Mouse (Mus musculus) activated CD4-positive, CD25-positive, alpha-beta regulatory T cell, adult 4 months (primary cell): Measurements from ENCODE around the gene Wscd2. TPM values are rescaled to one million over a fixed set of nuclear protein-coding genes. Genes with fewer than 3 reads are reported as not detected.

Experiments used
- ATAC-seq: one replicate; pipeline ENCODE4 v1.8.0; 2017
- polyA plus RNA-seq, 2 experiments: library from polyadenylated mRNA; unstranded; fragments of 100-300 nt; shearing (Covaris generic); gene quantifications; one replicate each; pipeline ENCODE4 v1.2.1; 2017

The Wscd2 gene
- polyA plus RNA-seq: 1 to 10 TPM; 1.6 to 2.2 TPM

- no peak for ATAC-seq
Measured at GRCm38 (mm10) chr5:113490033-113490432, at the start of gene Wscd2. TSS of gene Wscd2 (plus strand) at chr5:113490333.

GRCm38 (mm10) chr5:113442180-113442579 lies 48.0 kb upstream of the Wscd2 start:
- ATAC-seq: no peak

- ATAC-seq: no peak
Measured at GRCm38 (mm10) chr5:113448023-113448734, 42.0 kb upstream of the Wscd2 start.

- ATAC-seq: no peak
Measured at GRCm38 (mm10) chr5:113449336-113449735, 40.8 kb upstream of the Wscd2 start.

GRCm38 (mm10) chr5:113452691-113453090 lies 37.4 kb upstream of the Wscd2 start:
- ATAC-seq: no peak

- ATAC-seq: no peak
Measured at GRCm38 (mm10) chr5:113453356-113453755, 36.8 kb upstream of the Wscd2 start.

- no peak for ATAC-seq
Measured at GRCm38 (mm10) chr5:113456020-113456419, 34.1 kb upstream of the Wscd2 start.

- no peak for ATAC-seq
Measured at GRCm38 (mm10) chr5:113456756-113457155, 33.4 kb upstream of the Wscd2 start.

GRCm38 (mm10) chr5:113457260-113457659 lies 32.9 kb upstream of the Wscd2 start:
- no peak for ATAC-seq

GRCm38 (mm10) chr5:113459942-113460341 lies 30.2 kb upstream of the Wscd2 start:
- no peak for ATAC-seq

GRCm38 (mm10) chr5:113461582-113461981 lies 28.6 kb upstream of the Wscd2 start:
- no peak for ATAC-seq

- no peak for ATAC-seq
Measured at GRCm38 (mm10) chr5:113461998-113462625, 28.0 kb upstream of the Wscd2 start.

- ATAC-seq: no peak
Measured at GRCm38 (mm10) chr5:113464731-113465130, 25.4 kb upstream of the Wscd2 start.

- ATAC-seq: no peak
Measured at GRCm38 (mm10) chr5:113466536-113466935, 23.6 kb upstream of the Wscd2 start.

GRCm38 (mm10) chr5:113467072-113467471 lies 23.1 kb upstream of the Wscd2 start:
- ATAC-seq: no peak

GRCm38 (mm10) chr5:113467765-113468164 lies 22.4 kb upstream of the Wscd2 start:
- ATAC-seq: no peak

- no peak for ATAC-seq
Measured at GRCm38 (mm10) chr5:113468625-113469024, 21.5 kb upstream of the Wscd2 start.

GRCm38 (mm10) chr5:113469231-113469630 lies 20.9 kb upstream of the Wscd2 start:
- no peak for ATAC-seq

GRCm38 (mm10) chr5:113469826-113470225 lies 20.3 kb upstream of the Wscd2 start:
- no peak for ATAC-seq

- peak; percentile 52 for ATAC-seq
Measured at GRCm38 (mm10) chr5:113471417-113471816, 18.7 kb upstream of the Wscd2 start.

- no peak for ATAC-seq
Measured at GRCm38 (mm10) chr5:113472339-113472738, 17.8 kb upstream of the Wscd2 start.

GRCm38 (mm10) chr5:113476816-113477215 lies 13.3 kb upstream of the Wscd2 start:
- no peak for ATAC-seq

GRCm38 (mm10) chr5:113479075-113479474 lies 11.1 kb upstream of the Wscd2 start:
- no peak for ATAC-seq

GRCm38 (mm10) chr5:113480451-113480850 lies 9.7 kb upstream of the Wscd2 start:
- no peak for ATAC-seq
